ENCODE assay signal across 8 mouse cellular contexts in the genomic region with DNA sequence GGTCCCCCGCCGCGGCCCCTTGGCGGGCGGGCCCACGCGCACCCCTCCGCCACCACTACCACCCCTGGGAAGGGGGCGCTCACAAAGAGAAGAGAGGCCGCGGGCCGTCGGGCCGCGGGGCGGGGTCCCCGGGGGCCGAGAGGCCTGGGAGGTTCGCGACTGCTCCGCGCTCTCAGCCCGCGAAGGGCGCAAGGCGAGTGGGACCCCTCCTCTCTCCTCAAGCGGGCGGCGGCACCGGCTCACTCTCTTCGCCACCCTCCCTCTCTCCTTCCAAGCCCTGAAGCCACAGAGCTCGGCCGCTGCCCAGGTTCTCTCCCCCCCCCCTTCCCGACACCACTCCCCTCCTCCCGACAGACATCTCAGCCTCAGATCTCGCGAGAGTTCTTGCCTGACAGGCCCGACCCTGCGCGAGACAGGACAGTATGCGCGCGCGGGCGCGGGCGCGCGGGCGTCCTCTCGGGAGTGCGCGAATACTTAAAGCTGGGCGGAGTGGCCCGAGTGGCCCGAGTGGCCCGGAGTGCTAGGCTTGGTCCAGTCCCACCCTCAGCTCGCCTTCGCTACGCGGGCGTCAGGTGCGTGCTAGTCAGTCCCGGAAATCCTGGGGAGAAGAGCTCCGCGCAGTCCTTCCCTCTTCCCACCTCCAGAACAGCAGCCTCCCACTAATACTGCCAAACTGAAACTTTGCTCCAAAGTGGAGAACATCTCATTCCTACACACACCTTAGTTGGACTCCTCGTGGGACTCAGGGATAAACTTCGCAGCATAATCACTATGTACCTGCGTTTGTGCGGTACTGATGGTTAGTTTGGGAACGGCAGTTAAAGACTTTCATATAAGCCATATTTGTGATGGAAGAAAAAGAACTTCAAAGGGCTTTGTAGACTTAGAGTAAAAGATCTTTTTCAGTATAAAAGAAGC. TPM values are rescaled to one million over a fixed set of nuclear protein-coding genes. Genes with fewer than 3 reads are reported as not detected.
DNase-seq lines count a peak whose midpoint lies in the region; ATAC-seq and TF ChIP-seq lines count a peak whose summit lies in the region.

A gene (minus strand): TSS at position 278 of the 918 bp plus-strand sequence.

- WGBS in bone marrow, adult 2 months, result under 1% methylated on average over 69 of the region's 71 CpGs
- WGBS in embryonic facial prominence, embryonic 15.5 days, result under 1% methylated on average over 66 of the region's 71 CpGs
- WGBS in limb, embryonic 14.5 days, result 2% methylated on average over 39 of the region's 71 CpGs
- WGBS in midbrain, postnatal 0 days, result 1% methylated on average over 56 of the region's 71 CpGs

- peak within 1 kb of the TSS; percentile 91 for H3K27ac ChIP-seq in bone marrow, adult 2 months (ENCODE audit: control insufficient read depth, insufficient read depth, low read depth, low read length, poor library complexity)
- peak within 1 kb of the TSS; percentile 97 for H3K27ac ChIP-seq in embryonic facial prominence, embryonic 15.5 days (replicated peaks)
- H3K27ac ChIP-seq in limb, embryonic 14.5 days (replicated peaks; ENCODE audit: low read depth, low read length), result peak within 1 kb of the TSS; percentile 95
- peak within 1 kb of the TSS; percentile 94 for H3K27ac ChIP-seq in midbrain, postnatal 0 days (ENCODE audit: low read depth, low read length)

- no peaks in the 10 kb centered on the region for H3K27me3 ChIP-seq in embryonic facial prominence, embryonic 15.5 days
- H3K27me3 ChIP-seq in limb, embryonic 14.5 days (ENCODE audit: control insufficient read depth, insufficient read depth, low read length), result no peaks in the 10 kb centered on the region
- no peaks in the 10 kb centered on the region for H3K27me3 ChIP-seq in midbrain, postnatal 0 days (ENCODE audit: insufficient read depth, low read length)

- H3K9me3 ChIP-seq in embryonic facial prominence, embryonic 15.5 days (replicated peaks), result no peaks in the 10 kb centered on the region
- no peaks in the 10 kb centered on the region for H3K9me3 ChIP-seq in limb, embryonic 14.5 days (ENCODE audit: control insufficient read depth, low read length)
- H3K9me3 ChIP-seq in midbrain, postnatal 0 days (ENCODE audit: low read length), result no peaks in the 10 kb centered on the region

- H3K4me3 ChIP-seq in bone marrow, adult 2 months (replicated peaks; ENCODE audit: control insufficient read depth, low read depth, low read length), result peak within 1 kb of the TSS; percentile 91
- H3K4me3 ChIP-seq in embryonic facial prominence, embryonic 15.5 days (replicated peaks), result peak within 1 kb of the TSS; percentile 96
- H3K4me3 ChIP-seq in limb, embryonic 14.5 days (replicated peaks; ENCODE audit: low read length), result peak within 1 kb of the TSS; percentile 99
- peak within 1 kb of the TSS; percentile 100 for H3K4me3 ChIP-seq in midbrain, postnatal 0 days (ENCODE audit: low read depth, low read length)

- H3K36me3 ChIP-seq in embryonic facial prominence, embryonic 15.5 days, result no peaks in the 10 kb centered on the region
- peaks cover 6% of the 10 kb centered on the region for H3K36me3 ChIP-seq in limb, embryonic 14.5 days (ENCODE audit: control insufficient read depth, insufficient read depth, low read length)
- H3K36me3 ChIP-seq in midbrain, postnatal 0 days (ENCODE audit: insufficient read depth, low read length), result no peaks in the 10 kb centered on the region

- H3K4me2 ChIP-seq in embryonic facial prominence, embryonic 15.5 days (replicated peaks), result peak within 1 kb of the TSS; percentile 78
- H3K4me2 ChIP-seq in limb, embryonic 14.5 days (replicated peaks; ENCODE audit: low read depth, low read length, severe bottlenecking), result peak within 1 kb of the TSS; percentile 82
- H3K4me2 ChIP-seq in midbrain, postnatal 0 days (ENCODE audit: low read depth, low read length, poor library complexity, severe bottlenecking), result peak within 1 kb of the TSS; percentile 76

- peak; percentile 98 for DNase-seq in 416B (ENCODE audit: low read depth)
- peak; percentile 94 for DNase-seq in heart, adult 8-10 months (ENCODE audit: low spot score)
- DNase-seq in kidney, adult 9 months, result peak; percentile 97
- peak; percentile 98 for DNase-seq in limb, embryonic 14.5 days (ENCODE audit: low spot score)
- DNase-seq in midbrain, postnatal 0 days (ENCODE audit: low spot score), result peak; percentile 98
- peak; percentile 91 to 96 for DNase-seq in spleen, postnatal 14 days (ENCODE audit: low spot score in 2 of 2)

- TF ChIP-seq CTCF in bone marrow, adult 2 months (IDR thresholded peaks at IDR 0.05; ENCODE audit: control insufficient read depth, insufficient read depth, low read length), result 0 out of 2 replicates have a peak, but pooled peaks have one; percentile 12
- TF ChIP-seq CTCF in midbrain, postnatal 0 days (IDR thresholded peaks at IDR 0.05), result no peak

- ATAC-seq in embryonic facial prominence, embryonic 15.5 days (ENCODE audit: insufficient number of reproducible peaks, low FRiP score, low TSS enrichment, low read depth), result peak; percentile 96
- peak; percentile 94 for ATAC-seq in limb, embryonic 14.5 days (ENCODE audit: low FRiP score, low read depth)
- peak; percentile 95 for ATAC-seq in midbrain, postnatal 0 days (ENCODE audit: low FRiP score)

- peak within 1 kb of the TSS; percentile 95 for H3K9ac ChIP-seq in embryonic facial prominence, embryonic 15.5 days
- peak within 1 kb of the TSS; percentile 99 for H3K9ac ChIP-seq in limb, embryonic 14.5 days (ENCODE audit: low read depth, low read length, severe bottlenecking)
- peak within 1 kb of the TSS; percentile 99 for H3K9ac ChIP-seq in midbrain, postnatal 0 days (replicated peaks; ENCODE audit: low read length, poor library complexity, severe bottlenecking)

- peak; percentile 91 for TF ChIP-seq POLR2A in bone marrow, adult 2 months (IDR thresholded peaks at IDR 0.05; ENCODE audit: borderline replicate concordance, control insufficient read depth, low read depth, low read length)
- TF ChIP-seq POLR2A in limb, embryonic 14.5 days (IDR thresholded peaks at IDR 0.05; ENCODE audit: borderline replicate concordance, extremely low read depth, insufficient read depth, insufficient read length), result peak; percentile 91; the same call in 1 of the 2 replicates

- peaks cover 2% of the 10 kb centered on the region; the same call in 1 of the 2 replicates for H3K4me1 ChIP-seq in bone marrow, adult 2 months (ENCODE audit: control insufficient read depth, insufficient read depth, low read length)
- peaks cover 12% of the 10 kb centered on the region for H3K4me1 ChIP-seq in embryonic facial prominence, embryonic 15.5 days
- H3K4me1 ChIP-seq in limb, embryonic 14.5 days (ENCODE audit: control insufficient read depth, insufficient read depth, low read length), result 0 out of 2 replicates have a peak, but pooled peaks cover 6% of the 10 kb centered on the region
- no peaks in the 10 kb centered on the region for H3K4me1 ChIP-seq in midbrain, postnatal 0 days (ENCODE audit: insufficient read depth, low read length)

RNA-seq across cellular contexts. Expression of the gene that starts here (rescaled TPM):
- 6.5 and 8.8 TPM in 2 replicates for polyA plus RNA-seq in bone marrow, adult 2 months (2011; ENCODE audit: insufficient read depth, insufficient read length, low replicate concordance, missing spikeins)
- 13.7 and 15.1 TPM in 2 replicates for polyA plus RNA-seq in embryonic facial prominence, embryonic 15.5 days (2015; fragmentation: Nextera tagmentation; extraction: Ambion mirVana)
- total RNA-seq in heart, adult 8-10 months (2022), result 10 to 100 TPM; 48.8 to 61.9 (median 56.1) TPM
- 11.8 TPM in 2 replicates for polyA plus RNA-seq in limb, embryonic 14.5 days (2012; rRNA removed)
- 19.2 and 19.3 TPM in 2 replicates for polyA plus RNA-seq in limb, embryonic 14.5 days (2014; fragmentation: Nextera tagmentation; extraction: Ambion mirVana)
- total RNA-seq in midbrain, postnatal 0 days (2014; rRNA removed), result 69.7 and 85.1 TPM in 2 replicates
- polyA plus RNA-seq in midbrain, postnatal 0 days (2015; fragmentation: Nextera tagmentation; extraction: Ambion mirVana), result 28.0 and 32.6 TPM in 2 replicates

Comparison
In these comparisons a context has a peak if more than half of its experiments do, and no peak if none do; other contexts are left out.
1. Peak in every context shown above with its lines: DNase-seq, ATAC-seq, H3K4me3 ChIP-seq and H3K27ac ChIP-seq.